Mouse (Mus musculus): ENCODE measurements at regions not wholly inside any gene's neighbourhood (a gene's known extent, or its start where the extent isn't known, plus 50 kb on each side); places are given as distances from the start of the nearest gene placed in this dataset.
A peak's percentile ranks its signal among the peaks of the same experiment; 100 is the strongest.

- Histone ChIP-seq H3K36me3 (ENCODE audit: insufficient read depth) (no peaks in the 10 kb centered on the region), H3K4me2 (ENCODE audit: low read depth) (no peak overlapping the region), H3K4me1 (ENCODE audit: insufficient read depth) (no peaks in the 10 kb centered on the region), H3K27me3 (ENCODE audit: insufficient read depth, low read length) (no peaks in the 10 kb centered on the region), H3K27ac (ENCODE audit: low read depth, low read length) (no peak overlapping the region), H3K4me3 (ENCODE audit: low read depth, low read length) (no peak overlapping the region), H3K9ac (no peak overlapping the region), H3K9me3 (ENCODE audit: low read length) (no peaks in the 10 kb centered on the region)
- DNase-seq (peak; percentile 27), ATAC-seq (peak; percentile 84)
- TF ChIP-seq CTCF (IDR thresholded peaks at IDR 0.05; ENCODE audit: low read depth): no peak
- WGBS: 64% methylated on average over 4 of the region's 4 CpGs
Observed at GRCm38 (mm10) chr7:144993566-144993965, 53.8 kb upstream of the Ccnd1 start.

- ATAC-seq (no peak), DNase-seq (no peak)
- H3K9me3 ChIP-seq (ENCODE audit: low read length): no peaks in the 10 kb centered on the region
- H3K4me3 ChIP-seq (ENCODE audit: low read depth, low read length): no peak overlapping the region
- H3K4me1 ChIP-seq (ENCODE audit: insufficient read depth): no peaks in the 10 kb centered on the region
- no peak overlapping the region for H3K4me2 ChIP-seq (ENCODE audit: low read depth)
- WGBS: 94% methylated on average over 1 of the region's 1 CpGs
- H3K27ac ChIP-seq (ENCODE audit: low read depth, low read length): no peak overlapping the region
- TF ChIP-seq CTCF (IDR thresholded peaks at IDR 0.05; ENCODE audit: low read depth): no peak
- H3K36me3 ChIP-seq (ENCODE audit: insufficient read depth): no peaks in the 10 kb centered on the region
- H3K9ac ChIP-seq: no peak overlapping the region
- H3K27me3 ChIP-seq (ENCODE audit: insufficient read depth, low read length): no peaks in the 10 kb centered on the region
Observed at GRCm38 (mm10) chr7:144991760-144992159, 52.0 kb upstream of the Ccnd1 start.
